Mouse (Mus musculus): ENCODE results near the gene Prps2. TPM values are rescaled to one million over a fixed set of nuclear protein-coding genes. Genes with fewer than 3 reads are reported as not detected.

Gene Prps2
- total and polyA plus RNA-seq, 3 experiments: 43.9 to 74.3 (median 73.1) TPM

- Histone ChIP-seq H3K4me2 (ENCODE audit: insufficient read depth, low read depth, poor library complexity, severe bottlenecking) (no peak overlapping the region), H3K27me3 (replicated peaks) (no peaks in the 10 kb centered on the region), H3K9ac (ENCODE audit: insufficient read depth, low read depth) (no peak overlapping the region), H3K79me2 (replicated peaks; ENCODE audit: control insufficient read depth, extremely low read depth, insufficient read depth, poor library complexity, severe bottlenecking) (no peaks in the 10 kb centered on the region), H3K4me1 (ENCODE audit: control insufficient read depth in 1 of 2, insufficient read depth in 2 of 2) (peaks cover 4 to 37% of the 10 kb centered on the region in 2 experiments; a peak in 3 of 4 replicates), H3K36me3 (replicated peaks in 1 of 2; ENCODE audit: control insufficient read depth in 1 of 2, insufficient read depth in 1 of 2, low read length in 1 of 2) (peaks cover 0 to 7% of the 10 kb centered on the region in 2 experiments), H3K9me3 (replicated peaks; ENCODE audit: low read length) (no peaks in the 10 kb centered on the region), H3K4me3 (replicated peaks in 1 of 3; ENCODE audit: low read depth in 2 of 3, low read length in 2 of 3, poor library complexity in 1 of 3) (no peak overlapping the region), H3K27ac (ENCODE audit: insufficient read depth, low read depth) (no peak overlapping the region)
- no peak for DNase-seq (ENCODE audit: extremely low read depth)
- dilution Hi-C loops (cut with MboI; ENCODE audit: extremely low pct_ligation_motif_present, extremely low pct_unique_long_range_greater_than_20kb, low sequenced_read_pairs): no loop called here
- in situ Hi-C loops (cut with MboI; ENCODE audit: low pct_ligation_motif_present, low pct_unique_long_range_greater_than_20kb, low sequenced_read_pairs): no loop called here
- TF ChIP-seq SIN3A (IDR thresholded peaks at IDR 0.05; ENCODE audit: low read length) (no peak), MXI1 (IDR thresholded peaks at IDR 0.05; ENCODE audit: low read depth, low read length) (no peak), KAT2A (IDR thresholded peaks at IDR 0.05; ENCODE audit: insufficient replicate concordance, low read length) (no peak), SMC3 (IDR thresholded peaks at IDR 0.05; ENCODE audit: low read depth, low read length) (no peak), ELF1 (IDR thresholded peaks at IDR 0.05; ENCODE audit: low read depth, low read length) (no peak), TCF12 (IDR thresholded peaks at IDR 0.05; ENCODE audit: low read depth, low read length) (no peak), PAX5 (IDR thresholded peaks at IDR 0.05; ENCODE audit: low read length) (no peak), JUND (conservative IDR thresholded peaks at IDR 0.05; ENCODE audit: low read depth, low read length) (no peak), E2F4 (IDR thresholded peaks at IDR 0.05; ENCODE audit: insufficient replicate concordance, low read depth, low read length) (no peak), CTCF (conservative IDR thresholded peaks at IDR 0.05 in 1 of 2, IDR thresholded peaks at IDR 0.05 in 1 of 2; ENCODE audit: low read depth in 2 of 2, low read length in 2 of 2) (no peak), TBP (conservative IDR thresholded peaks at IDR 0.05; ENCODE audit: low read depth, low read length) (no peak), JUN (IDR thresholded peaks at IDR 0.05; ENCODE audit: insufficient read depth, low read depth, low read length) (no peak), POLR2AphosphoS2 (IDR thresholded peaks at IDR 0.05; ENCODE audit: low read depth, low read length) (no peak), UBTF (IDR thresholded peaks at IDR 0.05; ENCODE audit: low read depth, low read length) (no peak), GABPA (IDR thresholded peaks at IDR 0.05; ENCODE audit: insufficient replicate concordance, low read depth, low read length) (no peak), MAX (IDR thresholded peaks at IDR 0.05; ENCODE audit: low read length) (no peak), MYC (IDR thresholded peaks at IDR 0.05; ENCODE audit: low read depth, low read length) (no peak), MAZ (IDR thresholded peaks at IDR 0.05; ENCODE audit: low read depth, low read length) (no peak), USF1 (IDR thresholded peaks at IDR 0.05; ENCODE audit: low read depth, low read length) (no peak)
Measured at GRCm38 (mm10) chrX:167344356-167344755, 38.2 kb downstream of the Prps2 start.

GRCm38 (mm10) chrX:167341811-167342210 lies 40.7 kb downstream of the Prps2 start:
- H3K9ac ChIP-seq (ENCODE audit: insufficient read depth, low read depth): no peak overlapping the region
- no peak overlapping the region for H3K4me2 ChIP-seq (ENCODE audit: insufficient read depth, low read depth, poor library complexity, severe bottlenecking)
- no peak overlapping the region for H3K4me3 ChIP-seq (replicated peaks in 1 of 3; ENCODE audit: low read depth in 2 of 3, low read length in 2 of 3, poor library complexity in 1 of 3)
- peaks cover 4 to 34% of the 10 kb centered on the region in 2 experiments; a peak in 3 of 4 replicates for H3K4me1 ChIP-seq (ENCODE audit: control insufficient read depth in 1 of 2, insufficient read depth in 2 of 2)
- H3K27ac ChIP-seq (ENCODE audit: insufficient read depth, low read depth): no peak overlapping the region
- no peak for DNase-seq (ENCODE audit: extremely low read depth)
- no peaks in the 10 kb centered on the region for H3K36me3 ChIP-seq (replicated peaks in 1 of 2; ENCODE audit: control insufficient read depth in 1 of 2, insufficient read depth in 1 of 2, low read length in 1 of 2)
- no peaks in the 10 kb centered on the region for H3K79me2 ChIP-seq (replicated peaks; ENCODE audit: control insufficient read depth, extremely low read depth, insufficient read depth, poor library complexity, severe bottlenecking)
- TF ChIP-seq MEF2A (IDR thresholded peaks at IDR 0.05; ENCODE audit: borderline replicate concordance, low read depth, low read length): no peak
- no peak for TF ChIP-seq ZMIZ1 (IDR thresholded peaks at IDR 0.05; ENCODE audit: low read depth, low read length)
- no peak for TF ChIP-seq MAFK (IDR thresholded peaks at IDR 0.05; ENCODE audit: insufficient replicate concordance, low read length)
- no peak for TF ChIP-seq UBTF (IDR thresholded peaks at IDR 0.05; ENCODE audit: low read depth, low read length)
- TF ChIP-seq RAD21 (IDR thresholded peaks at IDR 0.05; ENCODE audit: low read depth, low read length): no peak
- no peak for TF ChIP-seq CTCF (conservative IDR thresholded peaks at IDR 0.05 in 1 of 2, IDR thresholded peaks at IDR 0.05 in 1 of 2; ENCODE audit: low read depth in 2 of 2, low read length in 2 of 2)
- no peak for TF ChIP-seq KAT2A (IDR thresholded peaks at IDR 0.05; ENCODE audit: insufficient replicate concordance, low read length)
- no peak for TF ChIP-seq PAX5 (IDR thresholded peaks at IDR 0.05; ENCODE audit: low read length)
- TF ChIP-seq CHD2 (IDR thresholded peaks at IDR 0.05; ENCODE audit: low read length): no peak
- no peak for TF ChIP-seq JUND (conservative IDR thresholded peaks at IDR 0.05; ENCODE audit: low read depth, low read length)
- no peak for TF ChIP-seq TCF12 (IDR thresholded peaks at IDR 0.05; ENCODE audit: low read depth, low read length)
- TF ChIP-seq POLR2A (IDR thresholded peaks at IDR 0.05; ENCODE audit: low read depth, low read length): no peak
- no peaks in the 10 kb centered on the region for H3K27me3 ChIP-seq (replicated peaks)
- no peaks in the 10 kb centered on the region for H3K9me3 ChIP-seq (replicated peaks; ENCODE audit: low read length)
- in situ Hi-C loops (cut with MboI; ENCODE audit: low pct_ligation_motif_present, low pct_unique_long_range_greater_than_20kb, low sequenced_read_pairs): no loop called here
- dilution Hi-C loops (cut with MboI; ENCODE audit: extremely low pct_ligation_motif_present, extremely low pct_unique_long_range_greater_than_20kb, low sequenced_read_pairs): no loop called here

All from CH12.LX (cell line).